Mouse (Mus musculus) skeletal muscle tissue, adult 2 months (tissue): ENCODE data around the gene Rnf148.

Experiments
- DNase-seq: peaks from one replicate; pipeline ENCODE4 v3.0.0-alpha.2; 2012; ENCODE audit warnings: low read depth, low spot score

Rnf148 gene

DNA sequence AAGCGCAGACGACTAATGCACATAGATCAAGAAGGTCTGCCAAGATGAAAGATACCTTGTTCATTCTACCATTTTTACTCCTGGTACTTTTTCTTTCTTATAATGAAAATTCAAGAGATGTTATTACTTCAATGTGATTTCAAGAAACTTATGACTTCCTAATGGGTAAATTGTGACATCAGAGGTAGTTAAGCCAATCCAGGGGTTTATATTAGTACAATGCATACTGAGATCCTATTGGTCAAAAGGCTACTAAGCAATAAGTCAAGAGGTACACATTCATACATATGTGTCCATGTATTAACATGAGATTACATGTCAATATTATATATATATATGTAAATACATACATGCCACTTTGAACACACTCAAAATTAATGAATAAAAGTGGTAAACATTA lies at the start of gene Rnf148:
Gene Rnf148, minus strand, starts transcription at position 101 of the 400 bp plus-strand sequence.
- no peak for DNase-seq

DNA sequence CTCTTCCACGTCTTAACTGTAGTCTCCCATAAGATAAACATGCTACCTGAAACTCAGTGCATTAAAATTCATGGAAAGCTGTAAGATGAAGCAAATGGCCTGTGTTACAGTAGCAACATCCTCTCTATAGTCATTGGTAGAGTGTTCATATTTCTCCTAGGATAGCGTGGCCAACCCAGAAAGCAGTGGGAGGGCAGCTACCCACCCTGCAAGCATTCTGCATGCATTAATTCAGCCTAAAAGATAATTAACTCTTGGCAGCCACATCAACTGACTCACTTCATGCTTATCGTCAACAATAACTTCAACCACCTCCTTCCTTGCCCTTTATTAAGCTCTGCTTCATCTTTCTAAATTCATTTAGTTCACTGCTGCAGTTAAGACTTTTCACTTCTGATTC lies 45.9 kb upstream of the Rnf148 start:
- no peak for DNase-seq

DNA sequence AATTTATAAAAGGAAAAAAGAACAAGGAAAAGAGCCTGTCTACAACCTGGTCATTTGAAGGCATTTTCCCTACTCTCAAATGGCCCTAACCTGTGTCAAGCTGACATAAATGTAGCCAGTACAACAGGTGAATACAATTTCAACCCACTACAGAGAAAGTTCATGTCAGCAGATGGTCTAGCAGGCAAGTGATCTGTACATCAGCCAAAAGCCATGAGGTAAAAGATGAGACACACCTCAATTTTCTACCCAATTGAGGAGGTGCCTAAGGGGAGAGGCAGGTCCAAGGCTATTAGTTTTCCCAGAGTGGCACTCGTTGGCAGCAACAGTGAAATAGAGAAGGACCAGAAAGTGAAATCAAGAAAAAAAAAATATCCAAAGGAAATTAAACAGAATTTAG lies 23.2 kb upstream of the Rnf148 start:
- DNase-seq = no peak

DNA sequence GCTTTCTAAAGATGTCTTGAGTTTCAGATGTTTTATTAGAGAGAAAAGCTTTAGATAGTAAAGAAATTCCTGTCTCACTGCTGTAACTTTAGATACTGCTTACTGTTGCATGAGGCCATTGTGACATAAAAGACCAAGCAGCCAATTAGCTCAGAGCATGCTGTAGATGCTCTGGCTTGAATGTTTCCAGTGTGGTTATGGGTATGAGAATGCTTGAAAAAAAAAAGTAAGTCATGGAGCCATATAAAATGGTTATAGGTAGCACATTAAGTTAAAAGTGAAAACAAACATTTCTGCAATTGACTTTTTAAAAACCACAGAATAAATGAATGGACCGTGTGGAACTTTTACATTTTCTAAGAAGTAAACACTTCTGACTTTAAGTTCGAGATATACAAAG lies 4.7 kb downstream of the Rnf148 start, which contains the start of gene Rnf133:
Gene Rnf133, minus strand, starts transcription at position 101 of the 400 bp plus-strand sequence.
- DNase-seq = no peak

DNA sequence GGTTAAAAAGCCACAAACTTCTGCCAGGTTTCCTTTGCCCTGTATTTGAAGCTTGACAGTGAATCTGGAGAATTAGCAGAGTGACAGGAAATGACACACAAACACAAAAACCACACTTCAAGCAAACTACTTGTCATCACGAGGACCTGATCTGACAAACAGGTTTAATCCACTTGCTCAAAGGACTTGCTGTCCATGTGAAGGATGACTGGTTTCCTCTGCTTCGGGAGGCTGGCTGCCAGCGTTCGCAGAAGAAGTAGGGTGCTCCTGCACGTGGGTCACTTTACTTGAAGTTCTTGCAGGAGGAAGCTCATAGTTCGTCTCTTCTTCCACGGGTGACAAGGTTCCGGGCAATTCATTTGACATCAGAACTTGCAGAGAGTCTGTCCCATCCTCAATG lies 6.2 kb downstream of the Rnf148 start:
- DNase-seq = no peak

DNA sequence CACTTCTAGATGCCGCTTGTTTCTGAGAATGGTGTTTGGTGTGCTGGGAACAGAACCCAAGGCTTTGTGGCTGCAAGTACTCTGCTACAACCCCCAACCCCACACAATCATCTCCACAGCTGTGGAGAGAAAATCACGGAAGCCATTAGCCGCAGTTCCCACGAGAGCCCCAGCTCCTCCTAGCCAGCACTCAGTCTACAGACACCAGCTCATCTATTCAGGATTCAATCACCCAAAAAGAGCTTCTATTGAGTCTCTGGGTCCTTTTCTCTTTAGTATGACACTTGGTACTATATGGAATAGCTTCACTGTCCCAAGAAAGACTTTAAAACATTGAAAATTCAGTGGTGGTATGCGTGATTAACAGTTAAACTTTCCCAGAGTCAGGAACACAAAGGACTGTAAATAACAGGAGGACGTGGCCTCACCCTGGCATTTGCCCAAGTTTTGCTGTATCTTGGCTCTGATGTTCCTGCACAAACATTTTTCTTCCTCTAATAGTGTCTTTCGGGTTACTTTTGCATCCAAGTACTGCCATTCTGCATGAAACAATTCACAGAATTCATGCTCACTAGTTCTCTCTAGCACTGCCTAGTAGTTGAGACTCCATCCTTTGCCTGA lies 7.2 kb downstream of the Rnf148 start:
- DNase-seq = no peak

DNA sequence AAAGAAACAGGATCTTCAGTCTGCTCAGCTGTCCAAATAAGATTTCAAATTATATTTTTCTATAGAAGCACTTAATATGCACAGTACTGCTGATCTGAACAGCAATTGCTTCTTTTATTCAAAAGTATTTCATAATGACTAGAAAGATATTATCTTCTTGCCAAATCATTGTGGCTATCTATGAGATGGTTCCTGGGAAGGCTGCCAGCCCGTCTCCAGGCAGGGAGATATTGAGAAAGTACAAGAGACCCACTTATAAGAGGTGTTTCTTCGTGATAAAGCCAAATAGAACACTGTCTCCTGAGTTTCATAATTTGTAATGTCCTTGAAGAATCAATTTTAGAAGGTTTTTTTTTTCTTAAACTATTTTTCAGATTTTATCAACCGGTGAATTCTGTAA lies 17.9 kb downstream of the Rnf148 start:
- DNase-seq = no peak

DNA sequence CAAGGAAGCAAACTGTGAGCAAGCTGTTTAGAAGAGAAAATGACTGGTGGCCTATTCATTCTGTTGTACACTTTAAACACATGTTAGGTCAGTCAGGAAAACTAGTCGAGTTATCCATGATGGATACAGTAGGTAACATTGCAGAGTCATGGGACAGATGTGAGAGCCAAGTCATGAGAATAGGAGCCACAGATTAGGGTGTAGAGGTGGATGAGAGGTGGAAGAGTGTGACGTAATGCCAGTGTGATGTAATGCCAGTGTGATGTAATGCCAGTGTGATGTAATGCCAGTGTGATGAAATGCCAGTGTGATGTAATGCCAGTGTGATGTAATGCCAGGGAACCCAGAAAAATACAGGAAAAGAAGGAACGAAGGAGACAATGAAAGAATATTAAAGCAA lies 19.7 kb downstream of the Rnf148 start:
- no peak for DNase-seq

DNA sequence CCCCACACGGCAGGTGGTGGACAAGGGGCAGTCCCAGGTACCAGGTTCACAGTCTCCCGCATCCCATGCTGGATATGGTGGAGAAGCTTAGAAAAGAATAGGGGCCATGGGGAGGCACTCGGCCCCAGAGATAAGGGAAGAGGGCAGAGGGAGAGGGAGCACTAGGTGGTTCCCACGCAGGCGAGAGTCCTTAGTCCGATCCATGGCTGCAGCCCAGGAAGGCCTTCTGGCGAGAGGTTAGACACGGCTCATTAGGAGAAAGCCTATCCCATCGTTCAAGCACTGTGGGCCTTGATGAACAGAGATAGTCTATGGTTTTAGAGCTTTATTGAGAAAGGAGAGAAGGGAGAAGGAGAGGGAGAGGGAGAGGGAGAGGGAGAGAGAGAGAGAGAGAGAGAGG lies 20.9 kb downstream of the Rnf148 start:
- no peak for DNase-seq

DNA sequence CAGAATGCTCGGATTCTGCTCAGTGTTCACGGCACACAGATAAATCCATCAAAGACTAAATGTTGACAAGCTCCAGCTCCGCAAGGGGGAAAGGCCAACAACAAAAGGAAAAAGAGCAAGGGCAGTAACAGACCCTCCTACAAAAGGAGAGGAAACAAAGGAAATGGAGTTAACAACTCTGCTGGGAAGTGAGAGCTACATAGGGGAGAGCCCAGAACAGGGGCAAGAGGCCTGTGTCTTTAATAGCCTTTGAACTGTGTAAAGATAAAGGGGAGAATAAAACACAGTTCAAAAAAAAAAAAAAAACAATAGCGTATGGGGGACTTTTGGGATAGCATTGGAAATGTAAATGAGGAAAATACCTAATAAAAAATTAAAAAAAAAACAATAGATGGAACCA lies 24.5 kb downstream of the Rnf148 start:
- DNase-seq = no peak
